Mouse (Mus musculus): ENCODE results near the gene Usp39.

- no peak for TF ChIP-seq CTCF (IDR thresholded peaks at IDR 0.05; ENCODE audit: extremely low read depth, insufficient read depth, insufficient read length, insufficient replicate concordance)
- no peak for TF ChIP-seq POLR2A (IDR thresholded peaks at IDR 0.05; ENCODE audit: low read depth, low read length)
Observed at GRCm38 (mm10) chr6:72345633-72346032, 649 bp upstream of the Usp39 start.

All from spleen, adult 2 months (tissue).